Mouse (Mus musculus): ENCODE results near the gene Rab25. TPM values are rescaled to one million over a fixed set of nuclear protein-coding genes. Genes with fewer than 3 reads are reported as not detected.

Gene Rab25
- polyA plus RNA-seq, 1 experiment from 2014 or later, result 0.29 TPM

GRCm38 (mm10) chr3:88525021-88525420 is 23.1 kb downstream of the Rab25 start:
- Histone ChIP-seq H3K4me1 (ENCODE audit: insufficient read depth) (peaks cover 5% of the 10 kb centered on the region), H3K36me3 (replicated peaks; ENCODE audit: insufficient read depth, low read length) (no peaks in the 10 kb centered on the region), H3K27me3 (ENCODE audit: insufficient read depth, low read length) (no peaks in the 10 kb centered on the region), H3K4me3 (ENCODE audit: low read depth, low read length) (no peak overlapping the region), H3K27ac (ENCODE audit: low read depth) (no peak overlapping the region), H3K4me2 (ENCODE audit: low read depth, low read length) (no peak overlapping the region), H3K9ac (replicated peaks) (no peak overlapping the region), H3K9me3 (ENCODE audit: low read length) (no peaks in the 10 kb centered on the region)
- WGBS (ENCODE audit: insufficient replicate concordance), result 78% methylated on average over 5 of the region's 5 CpGs
- DNase-seq (no peak), ATAC-seq (no peak)
- TF ChIP-seq EP300 (IDR thresholded peaks at IDR 0.05; ENCODE audit: low read depth), result no peak
- TF ChIP-seq CTCF (IDR thresholded peaks at IDR 0.05; ENCODE audit: low read depth), result no peak

GRCm38 (mm10) chr3:88523027-88523426 is 25.1 kb downstream of the Rab25 start:
- H3K27ac ChIP-seq (ENCODE audit: low read depth), result no peak overlapping the region
- peaks cover 5% of the 10 kb centered on the region for H3K4me1 ChIP-seq (ENCODE audit: insufficient read depth)
- H3K9me3 ChIP-seq (ENCODE audit: low read length), result no peaks in the 10 kb centered on the region
- no peak for DNase-seq
- H3K36me3 ChIP-seq (replicated peaks; ENCODE audit: insufficient read depth, low read length), result no peaks in the 10 kb centered on the region
- WGBS (ENCODE audit: insufficient replicate concordance), result 84% methylated on average over 8 of the region's 8 CpGs
- H3K4me3 ChIP-seq (ENCODE audit: low read depth, low read length), result no peak overlapping the region
- H3K9ac ChIP-seq (replicated peaks), result no peak overlapping the region
- no peak overlapping the region for H3K4me2 ChIP-seq (ENCODE audit: low read depth, low read length)
- TF ChIP-seq EP300 (IDR thresholded peaks at IDR 0.05; ENCODE audit: low read depth) (no peak), CTCF (IDR thresholded peaks at IDR 0.05; ENCODE audit: low read depth) (no peak)
- no peak for ATAC-seq
- H3K27me3 ChIP-seq (ENCODE audit: insufficient read depth, low read length), result no peaks in the 10 kb centered on the region

GRCm38 (mm10) chr3:88521803-88522331 is 26.2 kb downstream of the Rab25 start:
- no peaks in the 10 kb centered on the region for H3K9me3 ChIP-seq (ENCODE audit: low read length)
- H3K4me2 ChIP-seq (ENCODE audit: low read depth, low read length), result no peak overlapping the region
- TF ChIP-seq EP300 (IDR thresholded peaks at IDR 0.05; ENCODE audit: low read depth), result no peak
- peak; percentile 99 for TF ChIP-seq CTCF (IDR thresholded peaks at IDR 0.05; ENCODE audit: low read depth)
- DNase-seq (peak; percentile 79), ATAC-seq (peak; percentile 64)
- no peaks in the 10 kb centered on the region for H3K27me3 ChIP-seq (ENCODE audit: insufficient read depth, low read length)
- H3K4me3 ChIP-seq (ENCODE audit: low read depth, low read length), result no peak overlapping the region
- no peak overlapping the region for H3K27ac ChIP-seq (ENCODE audit: low read depth)
- no peaks in the 10 kb centered on the region for H3K36me3 ChIP-seq (replicated peaks; ENCODE audit: insufficient read depth, low read length)
- no peaks in the 10 kb centered on the region for H3K4me1 ChIP-seq (ENCODE audit: insufficient read depth)
- 13% methylated on average over 9 of the region's 9 CpGs for WGBS (ENCODE audit: insufficient replicate concordance)
- H3K9ac ChIP-seq (replicated peaks), result no peak overlapping the region

GRCm38 (mm10) chr3:88521156-88521555 is 26.9 kb downstream of the Rab25 start:
- no peak for TF ChIP-seq CTCF (IDR thresholded peaks at IDR 0.05; ENCODE audit: low read depth)
- no peak for TF ChIP-seq EP300 (IDR thresholded peaks at IDR 0.05; ENCODE audit: low read depth)
- no peak overlapping the region for H3K27ac ChIP-seq (ENCODE audit: low read depth)
- DNase-seq (no peak), ATAC-seq (no peak)
- H3K36me3 ChIP-seq (replicated peaks; ENCODE audit: insufficient read depth, low read length), result no peaks in the 10 kb centered on the region
- no peak overlapping the region for H3K4me3 ChIP-seq (ENCODE audit: low read depth, low read length)
- WGBS (ENCODE audit: insufficient replicate concordance), result 79% methylated on average over 6 of the region's 6 CpGs
- H3K4me2 ChIP-seq (ENCODE audit: low read depth, low read length), result no peak overlapping the region
- no peaks in the 10 kb centered on the region for H3K4me1 ChIP-seq (ENCODE audit: insufficient read depth)
- H3K27me3 ChIP-seq (ENCODE audit: insufficient read depth, low read length), result no peaks in the 10 kb centered on the region
- no peaks in the 10 kb centered on the region for H3K9me3 ChIP-seq (ENCODE audit: low read length)
- no peak overlapping the region for H3K9ac ChIP-seq (replicated peaks)

DNA sequence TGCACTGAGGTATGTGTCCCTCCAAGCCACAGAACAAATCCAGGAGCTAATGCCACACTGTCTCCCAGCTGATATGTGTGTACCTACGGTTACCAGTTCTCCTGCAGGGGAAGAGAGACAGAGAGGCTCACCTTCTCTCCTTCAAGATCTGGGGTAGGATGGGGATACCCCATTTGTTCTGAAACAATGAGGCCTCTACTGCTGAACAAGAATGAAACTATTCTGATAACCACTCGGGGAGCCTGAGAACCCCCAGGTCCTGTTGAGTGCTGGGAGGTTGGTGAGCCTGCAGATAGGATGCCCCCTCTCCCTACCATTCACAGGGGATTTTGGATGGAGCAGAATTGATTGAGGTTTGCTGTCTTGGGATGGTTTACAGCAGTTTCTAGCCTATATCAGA is 28.0 kb downstream of the Rab25 start:
- Histone ChIP-seq H3K9ac (replicated peaks) (no peak overlapping the region), H3K9me3 (ENCODE audit: low read length) (no peaks in the 10 kb centered on the region), H3K4me3 (ENCODE audit: low read depth, low read length) (no peak overlapping the region), H3K4me1 (ENCODE audit: insufficient read depth) (no peaks in the 10 kb centered on the region), H3K27me3 (ENCODE audit: insufficient read depth, low read length) (no peaks in the 10 kb centered on the region), H3K36me3 (replicated peaks; ENCODE audit: insufficient read depth, low read length) (no peaks in the 10 kb centered on the region), H3K27ac (ENCODE audit: low read depth) (no peak overlapping the region), H3K4me2 (ENCODE audit: low read depth, low read length) (no peak overlapping the region)
- ATAC-seq, result no peak
- DNase-seq, result no peak
- 79% methylated on average over 2 of the region's 2 CpGs for WGBS (ENCODE audit: insufficient replicate concordance)
- no peak for TF ChIP-seq CTCF (IDR thresholded peaks at IDR 0.05; ENCODE audit: low read depth)
- no peak for TF ChIP-seq EP300 (IDR thresholded peaks at IDR 0.05; ENCODE audit: low read depth)

DNA sequence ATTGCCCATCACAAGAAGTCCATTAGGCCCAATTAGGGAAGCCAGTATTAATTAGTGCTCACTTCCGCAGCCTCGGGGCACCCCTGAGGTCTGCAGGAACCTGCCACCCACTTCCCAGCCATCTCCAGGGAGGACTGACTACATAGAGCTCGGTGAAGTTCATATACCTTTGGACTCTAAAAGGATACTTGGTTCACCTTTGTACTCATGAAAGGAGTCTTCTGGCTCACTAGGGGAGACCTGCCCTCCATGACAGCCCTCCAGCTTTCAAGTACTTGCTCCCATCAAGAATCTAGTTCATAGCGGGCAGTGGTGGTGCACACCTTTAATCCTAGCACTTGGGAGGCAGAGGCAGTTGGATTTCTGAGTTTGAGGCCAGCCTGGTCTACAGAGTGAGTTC is 29.7 kb downstream of the Rab25 start:
- WGBS (ENCODE audit: insufficient replicate concordance), result 79% methylated on average over 4 of the region's 4 CpGs
- H3K4me3 ChIP-seq (ENCODE audit: low read depth, low read length), result no peak overlapping the region

GRCm38 (mm10) chr3:88516407-88516806 is 31.7 kb downstream of the Rab25 start:
- Histone ChIP-seq H3K9me3 (ENCODE audit: low read length) (no peaks in the 10 kb centered on the region), H3K9ac (replicated peaks) (no peak overlapping the region), H3K27me3 (ENCODE audit: insufficient read depth, low read length) (no peaks in the 10 kb centered on the region), H3K4me2 (ENCODE audit: low read depth, low read length) (no peak overlapping the region), H3K4me3 (ENCODE audit: low read depth, low read length) (no peak overlapping the region), H3K4me1 (ENCODE audit: insufficient read depth) (peaks cover 22% of the 10 kb centered on the region), H3K36me3 (replicated peaks; ENCODE audit: insufficient read depth, low read length) (no peaks in the 10 kb centered on the region), H3K27ac (ENCODE audit: low read depth) (no peak overlapping the region)
- TF ChIP-seq EP300 (IDR thresholded peaks at IDR 0.05; ENCODE audit: low read depth), result no peak
- no peak for TF ChIP-seq CTCF (IDR thresholded peaks at IDR 0.05; ENCODE audit: low read depth)
- DNase-seq (no peak), ATAC-seq (no peak)
- WGBS (ENCODE audit: insufficient replicate concordance), result 74% methylated on average over 2 of the region's 2 CpGs

More for the DNA sequence above, 29.7 kb downstream of the Rab25 start:
- H3K4me1 ChIP-seq (ENCODE audit: insufficient read depth), result peaks cover 6% of the 10 kb centered on the region
- ATAC-seq (no peak), DNase-seq (no peak)
- no peak overlapping the region for H3K4me2 ChIP-seq (ENCODE audit: low read depth, low read length)
- H3K27me3 ChIP-seq (ENCODE audit: insufficient read depth, low read length), result no peaks in the 10 kb centered on the region
- H3K36me3 ChIP-seq (replicated peaks; ENCODE audit: insufficient read depth, low read length), result no peaks in the 10 kb centered on the region
- TF ChIP-seq CTCF (IDR thresholded peaks at IDR 0.05; ENCODE audit: low read depth) (no peak), EP300 (IDR thresholded peaks at IDR 0.05; ENCODE audit: low read depth) (no peak)
- H3K27ac ChIP-seq (ENCODE audit: low read depth), result no peak overlapping the region
- no peak overlapping the region for H3K9ac ChIP-seq (replicated peaks)
- H3K9me3 ChIP-seq (ENCODE audit: low read length), result no peaks in the 10 kb centered on the region

Measured in liver, postnatal 0 days (tissue).